Mouse (Mus musculus): Measurements from ENCODE around the gene Parp1.

DNA sequence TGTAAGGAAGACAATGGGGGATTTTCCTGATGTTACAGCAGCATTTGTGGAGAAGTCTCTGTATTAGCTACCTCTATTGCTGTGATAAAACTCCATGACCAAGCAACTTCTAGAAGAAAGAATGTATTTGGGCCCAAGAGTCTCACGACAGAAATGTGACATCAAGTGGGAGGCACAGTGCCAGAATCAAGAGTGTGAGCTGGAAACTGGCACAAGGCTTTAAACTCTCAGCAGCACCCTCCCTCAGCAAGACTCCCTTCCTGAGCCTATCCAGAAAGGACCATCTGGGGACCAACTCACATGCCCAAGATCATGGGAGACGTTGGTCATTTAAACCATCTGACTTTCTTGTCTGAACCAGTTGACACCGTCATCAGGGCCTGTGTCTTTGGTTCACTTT, 7.8 kb downstream of the Parp1 start:
- TF ChIP-seq CTCF (IDR thresholded peaks at IDR 0.05; ENCODE audit: control insufficient read depth, insufficient read depth, insufficient replicate concordance, low read depth, low read length) (no peak), POLR2A (IDR thresholded peaks at IDR 0.05; ENCODE audit: control insufficient read depth, low read depth, low read length) (no peak)
